Mouse (Mus musculus) left cerebral cortex, postnatal 36 days (tissue): Measurements from ENCODE around the gene Haao. TPM values are rescaled to one million over a fixed set of nuclear protein-coding genes. Genes with fewer than 3 reads are reported as not detected.
"Not testable (repeated sequence)": the region's sequence is repeated elsewhere in the genome, so short reads cannot be mapped to it uniquely, and the experiment has no call there.

Experiments used
- DNase-seq, 2 experiments: peaks; one replicate each; pipeline ENCODE4 v3.0.0; 2021 to 2022; ENCODE audit warnings: low spot score in 2 of 2, mixed read lengths in 1 of 2
- intact Hi-C: fragments of 180-260 bp; cut with DNase I; formaldehyde crosslinking; loops from one replicate; pipeline ENCODE4 v1.15.1; 2025
- total RNA-seq, 2 experiments: library from RNA; stranded (reverse); gene quantifications; 2 replicates each; pipeline ENCODE4 v1.2.3; 2021

Gene Haao
- total RNA-seq, 2 experiments from 2014 or later, result 0.25 TPM; not detected in 1

- no peak for DNase-seq
- intact Hi-C loops, result loop anchor here (10.0 kb wide), 1 partner anchor 513 kb away; no protein-coding TSS in a partner anchor
Observed at GRCm38 (mm10) chr17:83871354-83871753, 23.6 kb upstream of the Haao start.

- no peak for DNase-seq
- intact Hi-C loops, result loop anchor here (10.0 kb wide), 1 partner anchor 514 kb away; no protein-coding TSS in a partner anchor
Observed at GRCm38 (mm10) chr17:83870385-83870784, 22.6 kb upstream of the Haao start.

- intact Hi-C loops, result no loop called here
- DNase-seq, result no peak
Observed at GRCm38 (mm10) chr17:83866582-83866981, 18.8 kb upstream of the Haao start.

- intact Hi-C loops, result no loop called here
- no peak for DNase-seq
Observed at GRCm38 (mm10) chr17:83865366-83865765, 17.6 kb upstream of the Haao start.

GRCm38 (mm10) chr17:83862134-83862881 lies 14.5 kb upstream of the Haao start:
- intact Hi-C loops, result no loop called here
- peak; percentile 45 to 71 for DNase-seq

- intact Hi-C loops, result no loop called here
- DNase-seq, result peak; percentile 98
Observed at GRCm38 (mm10) chr17:83861444-83862133, 13.8 kb upstream of the Haao start.

GRCm38 (mm10) chr17:83860968-83861367 lies 13.2 kb upstream of the Haao start:
- intact Hi-C loops, DNase-seq: not testable (repeated sequence)

- intact Hi-C loops, result no loop called here
- no peak for DNase-seq
Observed at GRCm38 (mm10) chr17:83860224-83860623, 12.5 kb upstream of the Haao start.

GRCm38 (mm10) chr17:83859639-83860038 lies 11.9 kb upstream of the Haao start:
- DNase-seq, result no peak
- intact Hi-C loops, result loop anchor here (5.0 to 10.0 kb wide), 2 partner anchors 227 to 835 kb away; partner anchors contain the start of gene Kcng3

- no peak for DNase-seq
- intact Hi-C loops, result loop anchor here (5.0 to 10.0 kb wide), 2 partner anchors 226 to 834 kb away; partner anchors contain the start of gene Kcng3
Observed at GRCm38 (mm10) chr17:83858413-83858812, 10.7 kb upstream of the Haao start.

- peak; percentile 33 to 59 for DNase-seq
- intact Hi-C loops, result loop anchor here (5.0 to 10.0 kb wide), 2 partner anchors 582 to 830 kb away; no protein-coding TSS in a partner anchor
Observed at GRCm38 (mm10) chr17:83854284-83854918, 6.6 kb upstream of the Haao start.

- intact Hi-C loops, result loop anchor here (5.0 to 10.0 kb wide), 2 partner anchors 582 to 829 kb away; no protein-coding TSS in a partner anchor
- DNase-seq, result no peak
Observed at GRCm38 (mm10) chr17:83853831-83854230, 6.1 kb upstream of the Haao start.

GRCm38 (mm10) chr17:83850864-83851263 lies 3.1 kb upstream of the Haao start:
- intact Hi-C loops, result loop anchor here (5.0 to 10.0 kb wide), 2 partner anchors 579 to 826 kb away; no protein-coding TSS in a partner anchor
- DNase-seq, result no peak

GRCm38 (mm10) chr17:83850458-83850857 lies 2.7 kb upstream of the Haao start:
- intact Hi-C loops, result loop anchor here (5.0 to 10.0 kb wide), 2 partner anchors 578 to 826 kb away; no protein-coding TSS in a partner anchor
- peak; percentile 85 to 87 for DNase-seq

GRCm38 (mm10) chr17:83849717-83850116 lies 2.0 kb upstream of the Haao start:
- no peak for DNase-seq

GRCm38 (mm10) chr17:83849081-83849675 lies 1.4 kb upstream of the Haao start:
- intact Hi-C loops, result no loop called here
- DNase-seq, result no peak

More at GRCm38 (mm10) chr17:83849717-83850116, 2.0 kb upstream of the Haao start:
- intact Hi-C loops, result loop anchor here (5.0 to 10.0 kb wide), 2 partner anchors 577 to 825 kb away; no protein-coding TSS in a partner anchor

GRCm38 (mm10) chr17:83848482-83848881 lies 719 bp upstream of the Haao start:
- intact Hi-C loops, result no loop called here
- DNase-seq, result no peak

GRCm38 (mm10) chr17:83847100-83847499 lies 663 bp downstream of the Haao start:
- intact Hi-C loops, result no loop called here
- no peak for DNase-seq

- intact Hi-C loops, result no loop called here
- DNase-seq, result no peak
Observed at GRCm38 (mm10) chr17:83846301-83847021, 1.3 kb downstream of the Haao start.
